Mouse (Mus musculus) liver, embryonic 11.5 days (tissue): ENCODE results near the gene Yaf2. TPM values are rescaled to one million over a fixed set of nuclear protein-coding genes. Genes with fewer than 3 reads are reported as not detected.
"Not testable (repeated sequence)": the region's sequence is repeated elsewhere in the genome, so short reads cannot be mapped to it uniquely, and the experiment has no call there.

ENCODE experiments used
- ATAC-seq: fragments of 200-750 bp; cut with Nextera tagmentation; replicated peaks from 2 replicates; pipeline ENCODE4 v1.8.0; 2017; ENCODE audit warnings: moderate number of reproducible peaks, mild to moderate bottlenecking, moderate TSS enrichment, moderate library complexity; ENCODE audit not compliant: low FRiP score
- DNase-seq: peaks from one replicate; pipeline ENCODE4 v3.0.0-alpha.2; 2017; ENCODE audit warnings: low spot score
- H3K27ac ChIP-seq: fragments of 300-500 bp; sonication (generic); 2 replicates; pipeline ENCODE4 v1.5.1; 2014; ENCODE audit warnings: mild to moderate bottlenecking, low read depth, low read length, control low read depth
- H3K27me3 ChIP-seq: fragments of 300-500 bp; sonication (generic); replicated peaks from 2 replicates; pipeline ENCODE4 v1.6.1; 2014; ENCODE audit warnings: low read length, mixed read lengths; ENCODE audit not compliant: control insufficient read depth, insufficient read depth
- H3K36me3 ChIP-seq: fragments of 300-500 bp; sonication (generic); 2 replicates; pipeline ENCODE4 v1.6.1; 2014; ENCODE audit warnings: mild to moderate bottlenecking, low read length, moderate library complexity, mixed read lengths; ENCODE audit not compliant: control insufficient read depth, insufficient read depth
- H3K4me1 ChIP-seq: fragments of 300-500 bp; sonication (generic); replicated peaks from 2 replicates; pipeline ENCODE4 v1.6.1; 2014; ENCODE audit warnings: low read length, mixed read lengths; ENCODE audit not compliant: control insufficient read depth, insufficient read depth
- H3K4me2 ChIP-seq: fragments of 300-500 bp; sonication (generic); 2 replicates; pipeline ENCODE4 v1.6.1; 2014; ENCODE audit warnings: mild to moderate bottlenecking, control low read depth, moderate library complexity
- H3K4me3 ChIP-seq: fragments of 300-500 bp; sonication (generic); 2 replicates; pipeline ENCODE4 v1.5.1; 2014; ENCODE audit warnings: low read depth, low read length, control low read depth
- H3K9ac ChIP-seq: fragments of 300-500 bp; sonication (generic); 2 replicates; pipeline ENCODE4 v1.6.1; 2014; ENCODE audit warnings: low read depth, low read length, control low read depth
- H3K9me3 ChIP-seq: fragments of 300-500 bp; sonication (generic); 2 replicates; pipeline ENCODE4 v1.6.1; 2016; ENCODE audit warnings: low read length, inconsistent platforms, mixed read lengths; ENCODE audit not compliant: control insufficient read depth
- WGBS: fragments of 180-500 bp; shearing (Covaris S2); extraction: QIAGEN DNeasy Blood & Tissue Kit; methylation state at CpG from one replicate; pipeline ENCODE4 v1.1.7; 2014; 5-methylcytosine and 5-hydroxymethylcytosine counted together
- polyA plus RNA-seq: library from polyadenylated mRNA; unstranded; fragments of >200 nt; fragmentation: Nextera tagmentation; extraction: Ambion mirVana; gene quantifications from 2 replicates; pipeline ENCODE4 v1.2.1, GENCODE M21; 2014

The Yaf2 gene
- polyA plus RNA-seq, 1 experiment from 2014 or later = 75.1 TPM

GRCm38 (mm10) chr15:93318781-93319180 is 18.0 kb downstream of the Yaf2 start:
- Histone ChIP-seq H3K36me3 (no peaks in the 10 kb centered on the region), H3K27ac (0 out of 2 replicates have a peak overlapping the region, but pooled peaks have one; percentile 28)
- WGBS = 61% methylated on average over 1 of the region's 1 CpGs

GRCm38 (mm10) chr15:93310304-93310703 is 26.4 kb downstream of the Yaf2 start:
- not testable (repeated sequence) for H3K4me3 ChIP-seq, DNase-seq, ATAC-seq, H3K4me2 ChIP-seq, H3K36me3 ChIP-seq, H3K9me3 ChIP-seq, H3K27me3 ChIP-seq, H3K4me1 ChIP-seq, H3K9ac ChIP-seq, H3K27ac ChIP-seq
- WGBS = 94% methylated on average over 4 of the region's 4 CpGs

More at GRCm38 (mm10) chr15:93318781-93319180, 18.0 kb downstream of the Yaf2 start:
- Histone ChIP-seq H3K9ac (no peak overlapping the region), H3K9me3 (no peaks in the 10 kb centered on the region), H3K4me2 (no peak overlapping the region), H3K27me3 (no peaks in the 10 kb centered on the region), H3K4me3 (no peak overlapping the region), H3K4me1 (peaks cover 3% of the 10 kb centered on the region)
- DNase-seq (no peak), ATAC-seq (peak; percentile 77)

- no peaks in the 10 kb centered on the region for H3K36me3 ChIP-seq
- DNase-seq = no peak
- peaks cover 21% of the 10 kb centered on the region for H3K4me1 ChIP-seq
- H3K27me3 ChIP-seq = no peaks in the 10 kb centered on the region
- H3K9ac ChIP-seq = no peak overlapping the region
- H3K4me3 ChIP-seq = no peak overlapping the region
- H3K9me3 ChIP-seq = no peaks in the 10 kb centered on the region
- no peak for ATAC-seq
- H3K4me2 ChIP-seq = peak overlapping the region; percentile 12; the same call in 1 of the 2 replicates
- no peak overlapping the region for H3K27ac ChIP-seq
- 54% methylated on average over 2 of the region's 2 CpGs for WGBS
These were observed 38.5 kb downstream of the Yaf2 start for GRCm38 (mm10) chr15:93298197-93298596.

- no peak overlapping the region for H3K27ac ChIP-seq
- DNase-seq (no peak), ATAC-seq (0 out of 2 replicates have a peak, but pooled peaks have one; percentile 46)
- WGBS = 69% methylated on average over 11 of the region's 11 CpGs
- H3K9me3 ChIP-seq = no peaks in the 10 kb centered on the region
- no peak overlapping the region for H3K9ac ChIP-seq
- H3K36me3 ChIP-seq = peaks cover 2% of the 10 kb centered on the region; the same call in 1 of the 2 replicates
- H3K4me2 ChIP-seq = no peak overlapping the region
- H3K27me3 ChIP-seq = no peaks in the 10 kb centered on the region
- H3K4me3 ChIP-seq = no peak overlapping the region
- peaks cover 17% of the 10 kb centered on the region for H3K4me1 ChIP-seq
These were observed 42.3 kb downstream of the Yaf2 start for GRCm38 (mm10) chr15:93294483-93294882.

GRCm38 (mm10) chr15:93288321-93288720 is 48.4 kb downstream of the Yaf2 start:
- ATAC-seq = no peak
- H3K4me3 ChIP-seq = no peak overlapping the region
- H3K4me2 ChIP-seq = no peak overlapping the region
- H3K36me3 ChIP-seq = peaks cover 2% of the 10 kb centered on the region; the same call in 1 of the 2 replicates
- no peak overlapping the region for H3K27ac ChIP-seq
- H3K27me3 ChIP-seq = no peaks in the 10 kb centered on the region
- H3K4me1 ChIP-seq = peaks cover 7% of the 10 kb centered on the region
- no peak for DNase-seq
- H3K9ac ChIP-seq = no peak overlapping the region
- no peaks in the 10 kb centered on the region for H3K9me3 ChIP-seq
- 97% methylated on average over 4 of the region's 4 CpGs for WGBS

GRCm38 (mm10) chr15:93287628-93288027 is 49.1 kb downstream of the Yaf2 start:
- no peak for ATAC-seq
- WGBS = 69% methylated on average over 2 of the region's 2 CpGs

GRCm38 (mm10) chr15:93285244-93285643 is 51.5 kb downstream of the Yaf2 start:
- no peaks in the 10 kb centered on the region for H3K9me3 ChIP-seq
- peak overlapping the region; percentile 13; the same call in 1 of the 2 replicates for H3K4me2 ChIP-seq
- WGBS = 76% methylated on average over 15 of the region's 15 CpGs
- H3K9ac ChIP-seq = no peak overlapping the region
- H3K27me3 ChIP-seq = no peaks in the 10 kb centered on the region
- H3K36me3 ChIP-seq = peaks cover 2% of the 10 kb centered on the region; the same call in 1 of the 2 replicates
- DNase-seq = no peak
- H3K4me3 ChIP-seq = no peak overlapping the region
- H3K4me1 ChIP-seq = peaks cover 7% of the 10 kb centered on the region
- ATAC-seq = peak; percentile 54; the same call in 1 of the 2 replicates
- 0 out of 2 replicates have a peak overlapping the region, but pooled peaks have one; percentile 1 for H3K27ac ChIP-seq

More at GRCm38 (mm10) chr15:93287628-93288027, 49.1 kb downstream of the Yaf2 start:
- H3K9me3 ChIP-seq = no peaks in the 10 kb centered on the region
- H3K4me3 ChIP-seq = no peak overlapping the region
- H3K4me2 ChIP-seq = no peak overlapping the region
- H3K4me1 ChIP-seq = peaks cover 7% of the 10 kb centered on the region
- H3K27me3 ChIP-seq = no peaks in the 10 kb centered on the region
- H3K36me3 ChIP-seq = peaks cover 2% of the 10 kb centered on the region; the same call in 1 of the 2 replicates
- DNase-seq = no peak
- no peak overlapping the region for H3K9ac ChIP-seq
- no peak overlapping the region for H3K27ac ChIP-seq

- H3K27ac ChIP-seq = peak overlapping the region; percentile 62
- H3K36me3 ChIP-seq = no peaks in the 10 kb centered on the region
- H3K9ac ChIP-seq = no peak overlapping the region
- ATAC-seq = peak; percentile 84
- no peak overlapping the region for H3K4me3 ChIP-seq
- WGBS = 61% methylated on average over 6 of the region's 6 CpGs
- H3K27me3 ChIP-seq = no peaks in the 10 kb centered on the region
- peaks cover 7% of the 10 kb centered on the region for H3K4me1 ChIP-seq
- DNase-seq = no peak
- H3K9me3 ChIP-seq = no peaks in the 10 kb centered on the region
- H3K4me2 ChIP-seq = 0 out of 2 replicates have a peak overlapping the region, but pooled peaks have one; percentile 7
These were observed 52.4 kb downstream of the Yaf2 start for GRCm38 (mm10) chr15:93284326-93284725.

- ATAC-seq (0 out of 2 replicates have a peak, but pooled peaks have one; percentile 51), DNase-seq (no peak)
- Histone ChIP-seq H3K27ac (no peak overlapping the region), H3K9ac (no peak overlapping the region), H3K4me2 (no peak overlapping the region), H3K4me3 (no peak overlapping the region), H3K4me1 (peaks cover 7% of the 10 kb centered on the region), H3K9me3 (no peaks in the 10 kb centered on the region), H3K27me3 (no peaks in the 10 kb centered on the region), H3K36me3 (no peaks in the 10 kb centered on the region)
- 77% methylated on average over 11 of the region's 11 CpGs for WGBS
These were observed 53.4 kb downstream of the Yaf2 start for GRCm38 (mm10) chr15:93283349-93283748.
